Mouse (Mus musculus): Measurements from ENCODE around the gene 1700017B05Rik.
"Not testable (repeated sequence)": the region's sequence is repeated elsewhere in the genome, so short reads cannot be mapped to it uniquely, and the experiment has no call there.

1700017B05Rik gene

GRCm38 (mm10) chr9:57244106-57244685 lies 18.2 kb downstream of the 1700017B05Rik start:
- no peak for DNase-seq

GRCm38 (mm10) chr9:57242916-57243315 lies 19.5 kb downstream of the 1700017B05Rik start:
- DNase-seq = no peak

- DNase-seq = no peak
These were observed 21.3 kb downstream of the 1700017B05Rik start for GRCm38 (mm10) chr9:57241111-57241510.

GRCm38 (mm10) chr9:57238220-57238619 lies 24.2 kb downstream of the 1700017B05Rik start:
- DNase-seq = no peak

- DNase-seq = no peak
These were observed 24.7 kb downstream of the 1700017B05Rik start for GRCm38 (mm10) chr9:57237705-57238104.

GRCm38 (mm10) chr9:57236256-57236655 lies 26.2 kb downstream of the 1700017B05Rik start, which contains the start of gene Trcg1:
TSS of gene Trcg1 (plus strand) at chr9:57236556.
- DNase-seq = no peak

- DNase-seq = no peak
These were observed 28.6 kb downstream of the 1700017B05Rik start for GRCm38 (mm10) chr9:57233767-57234166.

GRCm38 (mm10) chr9:57233142-57233541 lies 29.3 kb downstream of the 1700017B05Rik start:
- DNase-seq = no peak

GRCm38 (mm10) chr9:57232341-57232940 lies 30.0 kb downstream of the 1700017B05Rik start:
- DNase-seq = no peak

- no peak for DNase-seq
These were observed 30.7 kb downstream of the 1700017B05Rik start for GRCm38 (mm10) chr9:57231536-57232255.

- peak; percentile 34 for DNase-seq
These were observed 32.1 kb downstream of the 1700017B05Rik start for GRCm38 (mm10) chr9:57230146-57230783.

GRCm38 (mm10) chr9:57229726-57230125 lies 32.7 kb downstream of the 1700017B05Rik start:
- DNase-seq = peak; percentile 35

GRCm38 (mm10) chr9:57228186-57228585 lies 34.2 kb downstream of the 1700017B05Rik start:
- DNase-seq = no peak

GRCm38 (mm10) chr9:57227203-57227602 lies 35.2 kb downstream of the 1700017B05Rik start:
- DNase-seq = no peak

GRCm38 (mm10) chr9:57226628-57227122 lies 35.7 kb downstream of the 1700017B05Rik start:
- DNase-seq = not testable (repeated sequence)

GRCm38 (mm10) chr9:57225780-57226627 lies 36.4 kb downstream of the 1700017B05Rik start:
- no peak for DNase-seq

- no peak for DNase-seq
These were observed 39.1 kb downstream of the 1700017B05Rik start for GRCm38 (mm10) chr9:57223341-57223740.

GRCm38 (mm10) chr9:57220356-57220755 lies 42.1 kb downstream of the 1700017B05Rik start:
- peak; percentile 43 for DNase-seq

GRCm38 (mm10) chr9:57219511-57219910 lies 42.9 kb downstream of the 1700017B05Rik start:
- DNase-seq = no peak

GRCm38 (mm10) chr9:57218776-57219175 lies 43.6 kb downstream of the 1700017B05Rik start:
- no peak for DNase-seq

- DNase-seq = no peak
These were observed 45.2 kb downstream of the 1700017B05Rik start for GRCm38 (mm10) chr9:57217220-57217619.

- DNase-seq = no peak
These were observed 47.9 kb downstream of the 1700017B05Rik start for GRCm38 (mm10) chr9:57214500-57214899.

All from lung, postnatal 10 days (tissue).